Mouse (Mus musculus) hindbrain, embryonic 16.5 days (tissue): ENCODE measurements around the gene Dgkg. TPM values are rescaled to one million over a fixed set of nuclear protein-coding genes. Genes with fewer than 3 reads are reported as not detected.

Source experiments
- ATAC-seq: fragments of 200-750 bp; cut with Nextera tagmentation; 2 replicates; pipeline ENCODE4 v1.8.0; 2017; ENCODE audit warnings: moderate TSS enrichment, moderate library complexity
- H3K27ac ChIP-seq: fragments of 300-500 bp; sonication (generic); 2 replicates; pipeline ENCODE4 v1.5.1; 2014; ENCODE audit warnings: low read depth, mild to moderate bottlenecking, control low read depth, low read length, moderate library complexity
- H3K27me3 ChIP-seq: fragments of 300-500 bp; sonication (generic); replicated peaks from 2 replicates; pipeline ENCODE4 v1.6.1; 2014; ENCODE audit warnings: low read length; ENCODE audit not compliant: control insufficient read depth, insufficient read depth
- H3K36me3 ChIP-seq: fragments of 300-500 bp; sonication (generic); 2 replicates; pipeline ENCODE4 v1.6.1; 2014; ENCODE audit warnings: mild to moderate bottlenecking, low read length, moderate library complexity, mixed read lengths; ENCODE audit not compliant: control insufficient read depth, insufficient read depth
- H3K4me1 ChIP-seq: fragments of 300-500 bp; sonication (generic); 2 replicates; pipeline ENCODE4 v1.6.1; 2014; ENCODE audit warnings: low read depth, low read length; ENCODE audit not compliant: control insufficient read depth, insufficient read depth
- H3K4me2 ChIP-seq: fragments of 300-500 bp; sonication (generic); 2 replicates; pipeline ENCODE4 v1.6.1; 2014; ENCODE audit warnings: mild to moderate bottlenecking, low read length, control low read depth, moderate library complexity
- H3K4me3 ChIP-seq: fragments of 300-500 bp; sonication (generic); 2 replicates; pipeline ENCODE4 v1.5.1; 2014; ENCODE audit warnings: mild to moderate bottlenecking, low read length, control low read depth, moderate library complexity
- H3K9ac ChIP-seq: fragments of 300-500 bp; sonication (generic); 2 replicates; pipeline ENCODE4 v1.6.1; 2014; ENCODE audit warnings: low read depth, mild to moderate bottlenecking, control low read depth, low read length, moderate library complexity
- H3K9me3 ChIP-seq: fragments of 300-500 bp; sonication (generic); 2 replicates; pipeline ENCODE4 v1.6.1; 2014; ENCODE audit warnings: mild to moderate bottlenecking, low read length, moderate library complexity; ENCODE audit not compliant: control insufficient read depth
- WGBS: fragments of 180-500 bp; shearing (Covaris S2); extraction: QIAGEN DNeasy Blood & Tissue Kit; methylation state at CpG from one replicate; pipeline ENCODE4 v1.1.7; 2014; 5-methylcytosine and 5-hydroxymethylcytosine counted together
- polyA plus RNA-seq: library from polyadenylated mRNA; unstranded; fragments of >200 nt; fragmentation: Nextera tagmentation; extraction: Ambion mirVana; gene quantifications from 2 replicates; pipeline ENCODE4 v1.2.1, GENCODE M21; 2015

Dgkg gene
- polyA plus RNA-seq, 1 experiment from 2014 or later, result 6.9 TPM

- H3K4me3 ChIP-seq, result no peak overlapping the region
- H3K4me2 ChIP-seq, result no peak overlapping the region
- no peaks in the 10 kb centered on the region for H3K4me1 ChIP-seq
- H3K27ac ChIP-seq, result no peak overlapping the region
- 90% methylated on average over 4 of the region's 4 CpGs for WGBS
- no peaks in the 10 kb centered on the region; the same call in 1 of the 2 replicates for H3K27me3 ChIP-seq
- no peak overlapping the region for H3K9ac ChIP-seq
- H3K9me3 ChIP-seq, result no peaks in the 10 kb centered on the region
- ATAC-seq, result no peak
- H3K36me3 ChIP-seq, result no peaks in the 10 kb centered on the region
Observed at GRCm38 (mm10) chr16:22633063-22633462, 24.0 kb downstream of the Dgkg start.

GRCm38 (mm10) chr16:22630351-22630750 is 26.7 kb downstream of the Dgkg start:
- H3K4me2 ChIP-seq, result no peak overlapping the region
- H3K4me1 ChIP-seq, result no peaks in the 10 kb centered on the region
- H3K9ac ChIP-seq, result no peak overlapping the region
- no peak overlapping the region for H3K4me3 ChIP-seq
- WGBS, result 74% methylated on average over 4 of the region's 4 CpGs
- no peaks in the 10 kb centered on the region for H3K9me3 ChIP-seq
- no peak for ATAC-seq
- no peaks in the 10 kb centered on the region; the same call in 1 of the 2 replicates for H3K27me3 ChIP-seq
- H3K27ac ChIP-seq, result no peak overlapping the region
- no peaks in the 10 kb centered on the region for H3K36me3 ChIP-seq

GRCm38 (mm10) chr16:22629900-22630299 is 27.1 kb downstream of the Dgkg start:
- no peak for ATAC-seq
- Histone ChIP-seq H3K36me3 (no peaks in the 10 kb centered on the region), H3K9me3 (no peaks in the 10 kb centered on the region), H3K4me2 (no peak overlapping the region), H3K9ac (no peak overlapping the region), H3K4me3 (no peak overlapping the region), H3K4me1 (no peaks in the 10 kb centered on the region), H3K27ac (no peak overlapping the region), H3K27me3 (no peaks in the 10 kb centered on the region; the same call in 1 of the 2 replicates)
- 88% methylated on average over 4 of the region's 4 CpGs for WGBS

- ATAC-seq, result no peak
- H3K4me2 ChIP-seq, result no peak overlapping the region
- H3K4me3 ChIP-seq, result no peak overlapping the region
- H3K9me3 ChIP-seq, result no peaks in the 10 kb centered on the region
- WGBS, result 93% methylated on average over 5 of the region's 5 CpGs
- H3K27ac ChIP-seq, result no peak overlapping the region
- no peaks in the 10 kb centered on the region; the same call in 1 of the 2 replicates for H3K27me3 ChIP-seq
- H3K4me1 ChIP-seq, result no peaks in the 10 kb centered on the region
- no peak overlapping the region for H3K9ac ChIP-seq
- no peaks in the 10 kb centered on the region for H3K36me3 ChIP-seq
Observed at GRCm38 (mm10) chr16:22625987-22626386, 31.0 kb downstream of the Dgkg start.

GRCm38 (mm10) chr16:22625412-22625811 is 31.6 kb downstream of the Dgkg start:
- no peaks in the 10 kb centered on the region for H3K4me1 ChIP-seq
- no peak overlapping the region for H3K4me3 ChIP-seq
- 77% methylated on average over 5 of the region's 5 CpGs for WGBS
- H3K36me3 ChIP-seq, result no peaks in the 10 kb centered on the region
- H3K9me3 ChIP-seq, result no peaks in the 10 kb centered on the region
- H3K9ac ChIP-seq, result no peak overlapping the region
- no peaks in the 10 kb centered on the region; the same call in 1 of the 2 replicates for H3K27me3 ChIP-seq
- H3K27ac ChIP-seq, result no peak overlapping the region
- no peak for ATAC-seq
- H3K4me2 ChIP-seq, result no peak overlapping the region

- Histone ChIP-seq H3K9me3 (no peaks in the 10 kb centered on the region), H3K27ac (no peak overlapping the region), H3K27me3 (no peaks in the 10 kb centered on the region), H3K4me3 (no peak overlapping the region), H3K4me1 (no peaks in the 10 kb centered on the region), H3K36me3 (no peaks in the 10 kb centered on the region), H3K4me2 (no peak overlapping the region), H3K9ac (no peak overlapping the region)
- 44% methylated on average over 9 of the region's 9 CpGs for WGBS
- no peak for ATAC-seq
Observed at GRCm38 (mm10) chr16:22622286-22622685, 34.7 kb downstream of the Dgkg start.

GRCm38 (mm10) chr16:22621299-22621920 is 35.6 kb downstream of the Dgkg start:
- Histone ChIP-seq H3K9ac (no peak overlapping the region), H3K4me3 (no peak overlapping the region), H3K9me3 (no peaks in the 10 kb centered on the region), H3K27ac (no peak overlapping the region), H3K4me1 (no peaks in the 10 kb centered on the region), H3K36me3 (no peaks in the 10 kb centered on the region), H3K4me2 (no peak overlapping the region), H3K27me3 (no peaks in the 10 kb centered on the region)
- WGBS, result 87% methylated on average over 13 of the region's 13 CpGs
- no peak for ATAC-seq

- Histone ChIP-seq H3K4me1 (no peaks in the 10 kb centered on the region), H3K9ac (no peak overlapping the region), H3K27ac (no peak overlapping the region), H3K9me3 (no peaks in the 10 kb centered on the region), H3K4me3 (no peak overlapping the region), H3K4me2 (no peak overlapping the region), H3K27me3 (no peaks in the 10 kb centered on the region), H3K36me3 (no peaks in the 10 kb centered on the region)
- ATAC-seq, result peak; percentile 82; the same call in 1 of the 2 replicates
- 78% methylated on average over 8 of the region's 8 CpGs for WGBS
Observed at GRCm38 (mm10) chr16:22618424-22619056, 38.5 kb downstream of the Dgkg start.

GRCm38 (mm10) chr16:22615805-22616204 is 41.2 kb downstream of the Dgkg start:
- Histone ChIP-seq H3K4me2 (no peak overlapping the region), H3K9ac (no peak overlapping the region), H3K27ac (no peak overlapping the region), H3K4me1 (no peaks in the 10 kb centered on the region), H3K9me3 (no peaks in the 10 kb centered on the region), H3K36me3 (no peaks in the 10 kb centered on the region), H3K4me3 (no peak overlapping the region), H3K27me3 (no peaks in the 10 kb centered on the region)
- WGBS, result 84% methylated on average over 4 of the region's 4 CpGs
- no peak for ATAC-seq
